Mouse (Mus musculus): ENCODE results near the gene Prr7.

GRCm38 (mm10) chr13:55445361-55446091, 18.5 kb upstream of the Prr7 start:
- TF ChIP-seq CTCF (IDR thresholded peaks at IDR 0.05; ENCODE audit: low read depth) (0 out of 2 replicates have a peak, but pooled peaks have one; percentile 17), EP300 (optimal IDR thresholded peaks at IDR 0.05) (no peak)

Data from stomach, postnatal 0 days (tissue).